Mouse (Mus musculus): Measurements from ENCODE around the gene Arl15.

The Arl15 gene

DNA sequence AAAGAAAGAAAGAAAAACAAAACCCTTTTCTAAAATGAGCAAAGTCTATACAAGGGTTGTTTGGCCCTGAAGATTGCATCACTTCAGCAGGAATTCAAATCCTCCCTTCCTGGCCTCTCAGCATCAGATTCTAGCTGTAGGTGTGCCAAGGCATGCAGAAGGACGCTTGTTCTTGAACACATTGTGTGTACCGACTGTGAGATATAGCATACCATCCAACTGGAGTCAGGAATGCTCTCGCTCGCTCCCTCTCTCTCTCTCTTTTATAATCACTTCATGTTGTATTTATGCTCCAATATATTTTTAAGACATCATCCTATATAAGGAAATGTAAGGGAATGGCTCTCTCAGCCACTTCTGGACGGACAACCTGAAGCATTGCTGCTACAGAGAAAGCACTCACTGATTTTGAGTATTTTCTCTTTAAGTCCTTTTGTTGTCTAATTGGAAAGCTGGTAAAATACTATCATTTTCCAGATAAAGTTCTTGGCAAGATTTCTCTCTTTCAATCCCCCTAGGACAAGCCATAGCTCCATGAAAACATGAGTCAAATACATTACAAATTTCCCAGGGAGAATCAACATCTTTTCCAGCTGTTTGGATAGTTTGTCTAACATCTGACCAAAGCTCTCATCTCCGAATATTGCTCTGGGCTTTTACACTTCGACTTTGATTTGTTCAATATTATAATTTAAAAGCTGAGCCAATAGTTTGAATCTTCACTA, 300.0 kb downstream of the Arl15 start:
- in situ Hi-C loops (cut with MboI; ENCODE audit: low pct_unique_long_range_greater_than_20kb in 1 of 2, low sequenced_read_pairs in 2 of 2, unreplicated experiment in 1 of 2) = no loop called here

DNA sequence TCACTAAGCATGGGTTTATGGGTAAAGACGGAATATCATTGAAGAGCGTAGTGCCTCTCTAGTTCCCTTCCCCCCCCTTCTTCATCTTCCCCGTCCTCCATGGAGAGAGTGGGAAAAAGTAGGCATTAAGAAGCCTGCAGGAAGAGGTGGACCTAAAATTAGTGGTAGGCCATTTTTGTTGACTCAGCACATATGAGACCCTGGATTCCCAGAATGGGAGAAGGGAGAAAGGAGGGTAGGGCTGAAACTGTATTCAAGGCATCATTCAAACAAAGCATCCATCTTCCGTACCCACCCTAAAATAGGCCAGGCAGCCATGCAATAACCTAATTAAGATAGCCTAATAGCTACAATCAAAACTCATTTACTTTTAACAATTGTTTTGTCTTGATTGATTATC, 301.1 kb downstream of the Arl15 start:
- in situ Hi-C loops (cut with MboI; ENCODE audit: low pct_unique_long_range_greater_than_20kb in 1 of 2, low sequenced_read_pairs in 2 of 2, unreplicated experiment in 1 of 2) = no loop called here

DNA sequence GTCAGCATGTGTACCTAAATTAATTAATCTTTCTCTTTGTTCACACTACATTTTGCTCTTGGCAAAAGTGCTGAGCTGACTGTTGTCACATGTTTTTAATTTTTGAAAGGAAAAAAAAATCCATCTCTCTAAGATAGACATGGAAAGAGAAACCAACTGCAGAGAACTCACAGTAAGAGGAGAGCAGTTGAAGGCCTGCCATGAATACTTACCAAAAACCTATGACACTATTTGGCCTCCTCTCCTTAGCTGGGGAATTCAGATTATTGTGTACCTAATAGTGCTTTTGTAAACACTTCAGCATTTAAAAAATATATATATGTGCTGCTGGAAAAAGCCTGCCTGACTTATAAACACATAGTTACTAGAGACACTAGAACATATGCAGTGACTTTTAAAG, 302.1 kb downstream of the Arl15 start:
- in situ Hi-C loops (cut with MboI; ENCODE audit: low pct_unique_long_range_greater_than_20kb in 1 of 2, low sequenced_read_pairs in 2 of 2, unreplicated experiment in 1 of 2) = no loop called here

DNA sequence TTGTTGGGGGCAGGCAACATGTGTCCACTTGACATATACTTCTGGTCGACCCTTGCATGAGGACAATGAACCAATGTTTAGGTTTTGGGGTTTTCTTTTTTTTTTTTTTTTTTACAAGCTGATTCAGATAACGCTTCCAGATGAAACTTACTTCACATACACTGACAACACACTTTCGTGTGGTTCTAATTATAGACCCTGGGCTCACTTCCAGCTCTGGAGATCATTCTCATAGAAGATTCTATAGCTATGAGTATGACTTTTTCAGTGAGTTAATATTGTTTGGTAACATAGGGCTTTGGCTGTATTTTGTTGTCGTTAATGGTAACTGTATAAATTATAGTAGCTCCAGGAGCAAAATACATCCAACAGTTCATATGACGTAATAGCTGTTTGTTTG, 306.9 kb downstream of the Arl15 start:
- in situ Hi-C loops (cut with MboI; ENCODE audit: low pct_unique_long_range_greater_than_20kb in 1 of 2, low sequenced_read_pairs in 2 of 2, unreplicated experiment in 1 of 2) = no loop called here

DNA sequence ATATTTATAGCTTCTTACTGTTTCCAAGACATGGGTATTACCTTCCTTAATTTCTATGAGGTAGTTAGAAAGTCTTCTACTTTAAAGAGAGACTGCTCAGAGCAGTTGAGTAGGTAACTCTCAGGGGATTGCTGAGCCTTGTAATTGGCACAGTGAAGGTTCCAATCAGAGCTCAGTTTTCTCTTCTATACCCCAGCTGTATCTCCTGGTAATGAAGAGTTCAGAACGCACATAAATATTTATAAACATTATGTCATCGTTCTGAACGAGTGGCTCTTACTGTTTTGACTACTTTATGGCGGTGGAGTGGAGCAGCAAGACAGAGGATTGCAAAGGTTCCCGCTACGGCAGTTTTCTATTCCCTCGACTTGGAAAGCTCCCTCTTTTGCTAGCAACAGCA, 311.8 kb downstream of the Arl15 start:
- in situ Hi-C loops (cut with MboI; ENCODE audit: low pct_unique_long_range_greater_than_20kb in 1 of 2, low sequenced_read_pairs in 2 of 2, unreplicated experiment in 1 of 2) = no loop called here

DNA sequence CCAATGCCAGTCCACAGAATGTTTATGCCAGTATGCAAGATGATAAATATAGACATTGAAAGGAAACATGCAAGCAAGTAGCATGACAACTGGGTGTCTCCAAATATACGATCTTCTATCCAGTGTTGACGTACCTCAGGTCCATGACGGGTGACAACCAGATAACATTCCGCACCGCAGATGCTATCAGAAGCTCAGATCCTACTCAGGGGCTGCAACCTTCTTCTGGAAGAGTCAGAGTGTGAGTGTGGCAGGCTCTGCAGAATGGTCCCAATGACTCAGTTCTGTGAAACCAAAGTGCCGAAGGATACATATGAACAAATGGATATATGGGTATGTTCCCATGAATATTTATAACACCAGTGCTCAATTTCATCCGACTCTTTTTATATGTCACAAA, 313.2 kb downstream of the Arl15 start:
- in situ Hi-C loops (cut with MboI; ENCODE audit: low pct_unique_long_range_greater_than_20kb in 1 of 2, low sequenced_read_pairs in 2 of 2, unreplicated experiment in 1 of 2) = no loop called here

DNA sequence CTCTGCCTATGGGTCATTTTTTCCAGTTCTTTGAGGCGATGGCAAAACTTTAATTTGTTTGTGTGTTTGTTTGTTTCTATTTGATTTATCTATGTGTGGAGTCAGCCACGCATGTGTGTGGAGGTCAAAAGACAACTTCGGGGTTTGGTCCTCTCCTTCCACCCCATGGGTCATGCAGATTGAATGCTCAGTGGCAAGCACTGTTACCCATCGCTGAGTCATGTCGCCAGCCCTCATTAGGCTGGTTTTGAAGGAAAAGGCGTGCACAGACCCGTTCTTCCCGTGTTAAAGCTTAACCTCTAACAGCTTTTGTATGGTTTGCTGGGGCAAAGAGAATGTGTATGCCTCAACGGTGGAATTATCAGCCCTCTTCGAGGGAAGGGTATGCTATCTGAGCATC, 315.1 kb downstream of the Arl15 start:
- in situ Hi-C loops (cut with MboI; ENCODE audit: low pct_unique_long_range_greater_than_20kb in 1 of 2, low sequenced_read_pairs in 2 of 2, unreplicated experiment in 1 of 2) = no loop called here

DNA sequence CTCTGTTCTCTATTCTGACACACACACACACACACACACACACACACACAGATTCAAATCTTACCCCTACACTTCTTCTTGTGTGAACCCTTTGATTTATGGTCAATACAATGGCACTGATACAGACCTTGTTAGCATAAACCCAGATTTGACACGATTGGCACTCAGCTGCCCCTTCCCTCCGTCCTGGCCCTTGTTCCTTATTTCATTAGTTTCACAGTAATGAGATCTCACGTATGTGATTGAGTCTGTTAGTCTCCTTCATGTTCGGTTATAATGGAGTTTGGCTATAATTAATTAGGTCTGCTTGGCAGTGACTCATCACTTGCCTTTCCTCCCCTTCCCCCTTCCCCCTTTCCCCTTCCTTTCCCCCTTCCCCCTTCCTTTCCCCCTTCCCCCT, 315.5 kb downstream of the Arl15 start:
- in situ Hi-C loops (cut with MboI; ENCODE audit: low pct_unique_long_range_greater_than_20kb in 1 of 2, low sequenced_read_pairs in 2 of 2, unreplicated experiment in 1 of 2) = no loop called here

DNA sequence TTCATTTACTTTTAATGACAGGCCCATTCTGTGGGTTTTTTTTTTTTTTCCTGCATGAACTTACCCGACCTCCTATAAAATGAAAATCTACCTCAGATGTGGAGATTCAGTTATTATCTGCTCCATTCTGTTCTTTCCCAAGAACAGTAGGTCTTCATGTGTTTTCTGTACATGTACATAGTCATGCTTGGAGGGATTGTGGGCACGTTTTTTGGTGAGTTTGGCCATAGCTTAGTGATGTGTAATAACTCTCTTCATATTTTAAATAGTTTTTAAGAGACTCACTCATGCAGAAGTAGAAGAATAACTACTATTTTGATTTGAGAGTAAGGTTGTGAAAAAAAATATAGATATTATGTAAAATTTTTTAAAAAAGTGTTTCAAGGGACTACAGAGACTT, 319.2 kb downstream of the Arl15 start:
- in situ Hi-C loops (cut with MboI; ENCODE audit: low pct_unique_long_range_greater_than_20kb in 1 of 2, low sequenced_read_pairs in 2 of 2, unreplicated experiment in 1 of 2) = no loop called here

DNA sequence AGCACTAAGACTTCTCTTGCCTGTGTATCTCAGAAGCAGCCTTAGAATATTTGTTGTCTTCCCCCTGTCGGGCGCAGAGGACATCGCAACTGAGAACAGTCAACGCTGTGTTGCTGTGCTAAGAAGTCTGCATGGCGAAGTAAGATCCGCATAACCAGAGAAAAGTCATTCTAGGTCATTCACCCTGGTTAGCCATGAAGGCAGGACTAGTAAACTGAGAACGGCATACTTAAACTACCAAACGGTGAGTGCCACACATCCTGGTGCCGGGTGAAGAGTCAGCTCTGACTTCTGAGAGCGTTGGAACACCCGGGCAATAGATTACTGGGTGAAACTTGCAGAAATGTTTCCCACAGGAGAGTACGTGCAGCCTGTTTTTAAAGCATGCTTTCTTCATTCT, 320.3 kb downstream of the Arl15 start:
- in situ Hi-C loops (cut with MboI; ENCODE audit: low pct_unique_long_range_greater_than_20kb in 1 of 2, low sequenced_read_pairs in 2 of 2, unreplicated experiment in 1 of 2) = no loop called here

DNA sequence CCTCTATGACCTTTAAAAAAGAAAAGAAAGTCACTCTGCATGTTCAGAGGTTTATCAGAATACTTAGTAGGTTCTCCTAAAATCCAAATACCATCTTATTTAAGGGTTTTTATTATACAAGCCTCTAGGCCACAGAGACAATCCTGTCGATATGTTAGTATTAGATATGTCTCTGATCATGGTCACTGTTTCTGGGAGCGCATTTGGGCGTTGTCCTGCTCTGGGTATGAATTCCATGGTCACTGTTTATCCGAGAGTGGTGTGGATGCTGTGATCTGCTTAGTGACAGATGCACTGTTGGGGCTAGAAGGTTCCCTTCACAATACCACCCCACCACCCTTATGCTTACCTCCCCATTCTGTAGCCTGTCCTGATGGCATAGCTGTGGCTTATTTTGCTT, 320.8 kb downstream of the Arl15 start:
- in situ Hi-C loops (cut with MboI; ENCODE audit: low pct_unique_long_range_greater_than_20kb in 1 of 2, low sequenced_read_pairs in 2 of 2, unreplicated experiment in 1 of 2) = no loop called here

DNA sequence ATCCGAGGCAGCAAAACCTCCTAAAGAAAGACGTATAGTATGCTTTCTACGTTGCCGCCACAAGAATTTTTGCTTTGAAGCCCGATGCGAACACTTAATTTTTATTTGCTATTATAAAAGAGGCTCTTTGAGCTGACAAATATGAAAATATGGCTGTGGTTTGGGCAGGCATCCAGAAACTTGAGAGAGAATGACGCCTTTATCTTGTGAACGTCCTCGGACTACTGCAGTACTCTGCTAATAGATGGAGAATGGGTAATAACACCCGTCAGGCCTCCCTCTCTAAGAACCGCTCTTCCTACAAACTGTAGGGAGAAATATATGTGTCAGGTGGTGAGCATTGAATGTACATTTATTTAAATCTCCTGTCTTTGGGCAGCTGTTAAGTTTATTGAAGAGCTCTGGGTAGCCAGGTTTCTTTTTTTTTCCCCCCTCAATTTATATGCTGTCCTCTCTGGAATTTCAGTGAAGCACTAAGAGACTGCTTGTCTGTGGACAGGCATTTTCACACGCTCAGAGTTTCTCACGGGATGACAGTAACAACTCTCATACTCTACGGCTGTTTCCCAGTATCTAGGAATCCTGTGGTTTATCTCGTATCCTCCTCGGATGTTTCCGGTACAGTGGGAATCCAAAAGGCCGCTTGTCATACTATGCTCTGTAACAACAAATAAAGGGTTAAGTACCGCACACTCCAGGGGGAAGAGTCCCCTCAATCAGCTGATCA, 324.0 kb downstream of the Arl15 start:
- in situ Hi-C loops (cut with MboI; ENCODE audit: low pct_unique_long_range_greater_than_20kb in 1 of 2, low sequenced_read_pairs in 2 of 2, unreplicated experiment in 1 of 2) = no loop called here

DNA sequence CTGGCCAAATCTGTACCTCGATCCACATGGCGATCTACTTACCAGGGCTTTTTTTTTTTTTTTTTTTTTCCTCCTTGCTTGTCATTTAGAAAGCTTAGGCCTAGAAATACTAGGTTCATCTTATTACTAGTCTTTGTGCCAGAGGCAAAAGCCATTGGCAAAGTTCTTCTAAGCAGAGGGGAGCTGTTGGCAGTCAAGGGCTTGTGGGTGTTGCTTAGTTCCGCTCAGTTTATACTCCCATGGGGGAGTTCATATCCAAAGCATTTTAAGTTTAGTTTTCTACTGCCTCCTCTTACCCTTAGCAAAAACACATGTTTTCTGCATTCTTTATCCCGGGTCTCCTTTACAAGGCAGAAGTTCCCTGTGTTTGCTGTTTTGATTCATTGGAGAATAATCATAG, 325.5 kb downstream of the Arl15 start:
- in situ Hi-C loops (cut with MboI; ENCODE audit: low pct_unique_long_range_greater_than_20kb in 1 of 2, low sequenced_read_pairs in 2 of 2, unreplicated experiment in 1 of 2) = no loop called here

DNA sequence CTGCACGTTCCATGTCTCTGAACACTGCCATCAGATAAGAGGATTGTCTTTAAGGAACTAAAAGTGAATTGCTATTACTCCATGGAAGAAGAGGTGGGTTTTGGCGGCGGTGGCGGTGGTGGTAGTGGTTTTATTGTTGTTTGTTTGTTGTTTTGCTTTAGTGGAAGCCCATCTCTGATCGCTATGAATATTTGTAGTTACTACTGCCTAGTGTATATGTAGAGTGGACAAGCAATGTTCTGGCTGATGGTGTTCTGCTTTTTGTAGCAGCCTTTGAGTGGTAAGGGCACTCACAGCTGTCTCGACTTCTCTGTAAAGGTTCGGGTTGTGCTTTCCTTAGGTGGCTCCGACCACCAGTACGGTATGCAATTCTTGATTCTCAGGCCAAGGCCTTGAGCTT, 327.3 kb downstream of the Arl15 start:
- in situ Hi-C loops (cut with MboI; ENCODE audit: low pct_unique_long_range_greater_than_20kb in 1 of 2, low sequenced_read_pairs in 2 of 2, unreplicated experiment in 1 of 2) = no loop called here

DNA sequence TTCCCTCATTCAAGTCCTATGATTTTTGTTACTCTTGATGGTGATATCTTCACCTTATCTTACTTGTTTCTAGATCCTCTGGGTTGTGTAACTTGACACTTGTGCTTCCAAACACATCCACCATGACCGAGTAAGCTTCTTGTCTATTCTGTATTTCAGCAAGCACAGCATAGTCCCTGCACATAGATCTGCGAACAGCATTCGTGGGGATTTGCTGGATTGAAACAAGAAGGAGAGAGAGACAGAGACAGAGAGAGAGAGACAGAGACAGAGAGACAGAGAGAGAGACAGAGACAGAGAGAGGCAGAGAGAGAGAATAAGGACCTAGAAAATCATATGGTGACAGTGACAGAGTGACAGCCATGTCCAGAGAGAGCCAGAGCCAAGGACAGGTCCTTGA, 329.1 kb downstream of the Arl15 start:
- in situ Hi-C loops (cut with MboI; ENCODE audit: low pct_unique_long_range_greater_than_20kb in 1 of 2, low sequenced_read_pairs in 2 of 2, unreplicated experiment in 1 of 2) = no loop called here

DNA sequence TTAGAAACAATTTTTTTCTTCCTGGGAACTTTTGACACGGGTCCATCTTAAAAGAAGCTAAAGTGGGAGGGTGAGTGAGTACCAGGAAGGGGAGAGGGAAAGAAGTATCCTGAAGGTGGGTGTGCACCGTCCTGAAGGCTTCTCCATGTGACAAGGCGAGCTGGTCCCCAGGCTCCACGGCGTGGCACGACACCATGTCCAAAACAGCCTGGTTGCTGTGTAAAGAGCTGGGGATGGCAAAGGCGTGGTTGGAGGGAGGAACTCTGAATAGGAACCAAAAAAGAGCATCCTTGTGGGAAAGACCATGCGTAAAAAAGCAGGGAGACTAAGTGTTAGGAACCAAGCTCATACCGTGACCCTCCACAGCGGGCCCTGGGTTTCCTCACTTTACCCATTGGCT, 330.1 kb downstream of the Arl15 start:
- in situ Hi-C loops (cut with MboI; ENCODE audit: low pct_unique_long_range_greater_than_20kb in 1 of 2, low sequenced_read_pairs in 2 of 2, unreplicated experiment in 1 of 2) = no loop called here

DNA sequence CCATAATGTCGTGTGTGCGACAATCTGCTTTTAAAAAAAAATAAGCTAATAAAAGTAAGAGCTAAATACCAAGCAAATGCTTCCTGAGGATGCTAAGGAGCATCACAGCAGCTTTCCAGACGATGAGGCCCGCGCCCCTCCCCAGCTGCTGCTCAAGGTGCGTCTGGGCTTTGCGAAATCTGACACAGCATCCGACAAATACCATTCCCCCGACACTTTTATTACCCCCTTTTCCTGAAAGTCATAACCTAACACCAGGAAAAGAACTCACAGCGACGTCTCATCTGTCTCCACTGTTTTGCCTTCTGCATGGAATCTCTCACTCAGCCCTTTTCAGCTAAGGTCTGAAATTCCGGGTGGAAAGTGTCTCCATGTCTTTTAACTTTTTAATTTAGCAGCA, 330.7 kb downstream of the Arl15 start:
- in situ Hi-C loops (cut with MboI; ENCODE audit: low pct_unique_long_range_greater_than_20kb in 1 of 2, low sequenced_read_pairs in 2 of 2, unreplicated experiment in 1 of 2) = no loop called here

DNA sequence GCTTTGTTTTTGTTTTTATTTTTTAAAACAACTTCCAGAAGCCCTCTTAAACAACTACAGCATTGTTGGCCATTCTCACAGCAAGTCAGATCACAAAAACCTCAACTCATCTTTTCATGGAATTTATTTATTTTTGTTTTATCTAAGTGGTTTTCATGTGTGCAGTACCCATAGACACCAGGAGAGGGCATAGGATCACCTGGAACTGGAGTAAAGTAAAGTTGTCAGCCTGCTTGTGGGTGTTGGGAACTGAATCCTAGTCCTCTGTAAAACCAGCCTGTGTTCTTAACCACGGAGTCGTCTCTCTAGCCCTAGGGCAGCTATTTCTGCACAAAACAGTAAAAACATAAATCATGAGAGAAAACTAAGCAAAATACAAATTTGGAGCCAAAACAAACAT, 334.1 kb downstream of the Arl15 start:
- in situ Hi-C loops (cut with MboI; ENCODE audit: low pct_unique_long_range_greater_than_20kb in 1 of 2, low sequenced_read_pairs in 2 of 2, unreplicated experiment in 1 of 2) = no loop called here

DNA sequence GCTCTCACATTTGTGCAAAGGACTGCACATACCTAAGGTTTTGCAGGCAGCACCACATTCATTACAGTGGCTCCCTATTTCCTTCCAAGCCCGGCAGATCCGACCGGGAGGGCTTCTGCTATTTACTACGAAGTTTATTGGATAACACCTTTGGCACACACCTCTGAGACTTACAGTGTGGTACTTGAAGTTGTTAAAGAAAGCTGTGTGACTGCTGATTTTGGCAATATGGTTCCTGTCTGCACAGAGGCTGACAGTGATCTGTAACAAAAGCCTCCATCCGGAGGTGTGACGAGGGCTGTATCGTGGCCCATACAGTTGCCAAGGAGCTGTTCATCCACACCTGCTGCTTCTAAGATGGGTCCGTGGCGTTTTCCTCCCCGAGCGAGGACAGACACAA, 335.7 kb downstream of the Arl15 start:
- in situ Hi-C loops (cut with MboI; ENCODE audit: low pct_unique_long_range_greater_than_20kb in 1 of 2, low sequenced_read_pairs in 2 of 2, unreplicated experiment in 1 of 2) = no loop called here

DNA sequence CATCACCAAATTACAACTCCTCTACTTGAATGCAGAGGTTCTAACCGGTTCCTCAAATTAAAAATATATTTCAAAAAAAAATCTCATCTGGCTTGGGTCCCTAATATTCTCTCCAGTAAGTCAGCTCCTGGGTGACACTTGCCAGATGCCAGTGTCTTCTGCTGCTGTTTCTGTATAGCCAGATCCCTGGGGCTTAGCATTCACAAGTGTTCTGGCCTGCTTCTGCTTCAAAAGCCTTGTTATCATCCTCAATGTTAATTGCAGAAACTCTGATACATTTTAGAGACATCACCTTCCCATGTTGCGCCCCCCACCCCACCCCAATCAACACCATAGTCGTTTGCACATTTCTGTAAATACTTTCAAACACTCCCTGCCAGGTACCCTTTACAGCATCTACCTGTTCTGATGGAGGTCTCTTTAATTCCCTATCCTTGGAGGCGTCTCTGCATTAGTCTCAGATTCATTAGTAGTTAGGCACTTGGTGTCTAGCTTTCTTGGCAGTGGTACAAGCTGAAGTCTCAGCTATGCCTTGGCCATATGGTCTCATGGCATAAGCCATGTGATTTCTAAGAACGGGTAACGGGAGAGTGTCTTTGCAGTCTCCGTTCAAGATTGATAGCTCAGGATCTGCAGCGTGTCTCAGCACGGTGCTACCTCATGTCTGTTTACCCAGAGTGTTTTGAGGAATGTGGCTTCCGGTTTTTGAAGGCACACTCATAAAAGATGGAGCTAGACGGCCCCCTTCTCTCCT, 336.4 kb downstream of the Arl15 start:
- in situ Hi-C loops (cut with MboI; ENCODE audit: low pct_unique_long_range_greater_than_20kb in 1 of 2, low sequenced_read_pairs in 2 of 2, unreplicated experiment in 1 of 2) = no loop called here
